Mouse (Mus musculus): ENCODE data around the gene Copz2. TPM values are rescaled to one million over a fixed set of nuclear protein-coding genes. Genes with fewer than 3 reads are reported as not detected.

Copz2 gene
- total and polyA plus RNA-seq, 3 experiments, result 57.1 to 90.7 (median 76.8) TPM

GRCm38 (mm10) chr11:96863206-96863995 is 13.7 kb downstream of the Copz2 start:
- DNase-seq, result peak; percentile 39

GRCm38 (mm10) chr11:96867149-96867548 is 17.5 kb downstream of the Copz2 start:
- peak; percentile 52 for DNase-seq

GRCm38 (mm10) chr11:96872441-96873379 is 23.0 kb downstream of the Copz2 start:
- DNase-seq, result no peak

- no peak for DNase-seq
Measured at GRCm38 (mm10) chr11:96873601-96874140, 24.0 kb downstream of the Copz2 start.

GRCm38 (mm10) chr11:96875270-96875669 is 25.6 kb downstream of the Copz2 start:
- no peak for DNase-seq

- DNase-seq, result peak; percentile 80
Measured at GRCm38 (mm10) chr11:96875745-96876144, 26.1 kb downstream of the Copz2 start.

GRCm38 (mm10) chr11:96876300-96877040 is 26.8 kb downstream of the Copz2 start:
- no peak for DNase-seq

- no peak for DNase-seq
Measured at GRCm38 (mm10) chr11:96877071-96877470, 27.4 kb downstream of the Copz2 start.

- DNase-seq, result no peak
Measured at GRCm38 (mm10) chr11:96878715-96879114, 29.0 kb downstream of the Copz2 start.

- DNase-seq, result no peak
Measured at GRCm38 (mm10) chr11:96879359-96879758, 29.7 kb downstream of the Copz2 start.

- DNase-seq, result no peak
Measured at GRCm38 (mm10) chr11:96880296-96880695, 30.6 kb downstream of the Copz2 start.

- DNase-seq, result no peak
Measured at GRCm38 (mm10) chr11:96885901-96886340, 36.3 kb downstream of the Copz2 start.

GRCm38 (mm10) chr11:96886942-96887546 is 37.4 kb downstream of the Copz2 start:
- no peak for DNase-seq

- no peak for DNase-seq
Measured at GRCm38 (mm10) chr11:96891784-96892527, 42.3 kb downstream of the Copz2 start.

- DNase-seq, result no peak
Measured at GRCm38 (mm10) chr11:96893203-96893842, 43.7 kb downstream of the Copz2 start.

- DNase-seq, result no peak
Measured at GRCm38 (mm10) chr11:96895886-96896285, 46.2 kb downstream of the Copz2 start.

- no peak for DNase-seq
Measured at GRCm38 (mm10) chr11:96899449-96900306, 50.0 kb downstream of the Copz2 start.

GRCm38 (mm10) chr11:96901332-96901731 is 51.7 kb downstream of the Copz2 start:
- no peak for DNase-seq
